Mouse (Mus musculus): ENCODE results near the gene Rps9. TPM values are rescaled to one million over a fixed set of nuclear protein-coding genes. Genes with fewer than 3 reads are reported as not detected.
A peak's percentile ranks its signal among the peaks of the same experiment; 100 is the strongest.
"Not testable (repeated sequence)": the region's sequence is repeated elsewhere in the genome, so short reads cannot be mapped to it uniquely, and the experiment has no call there.

Rps9 gene
- polyA plus RNA-seq, 1 experiment = 2,199 TPM

DNA sequence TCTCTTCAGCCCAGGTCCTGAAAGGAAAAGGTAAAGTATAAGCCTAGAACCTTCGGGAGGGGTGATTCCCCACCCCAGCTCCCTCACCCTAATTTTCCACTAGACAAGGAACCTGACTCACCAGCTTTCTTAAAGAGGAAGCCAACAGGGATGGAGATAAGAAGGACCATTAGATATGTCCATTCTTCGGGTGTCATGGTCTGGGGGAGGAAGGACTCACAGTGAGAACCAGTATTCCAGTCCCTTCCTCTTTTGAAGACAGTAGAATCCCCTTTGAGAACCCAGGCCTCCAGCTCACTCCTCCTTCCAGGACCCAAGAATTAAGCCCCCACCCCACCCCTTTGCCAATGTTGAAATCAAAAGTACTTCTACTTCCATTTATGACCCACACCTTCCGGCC, 11.9 kb upstream of the Rps9 start:
- TF ChIP-seq TCF3 (IDR thresholded peaks at IDR 0.05; ENCODE audit: insufficient read length, low read depth) = no peak
- TF ChIP-seq REST (IDR thresholded peaks at IDR 0.05; ENCODE audit: insufficient read depth, insufficient read length) = no peak
- TF ChIP-seq POLR2AphosphoS2 (IDR thresholded peaks at IDR 0.05; ENCODE audit: insufficient read length, low read depth) = no peak
- no peak for TF ChIP-seq CEBPB (IDR thresholded peaks at IDR 0.05; ENCODE audit: insufficient read depth, poor library complexity, severe bottlenecking)
- peaks cover 16% of the 10 kb centered on the region for H3K79me2 ChIP-seq (ENCODE audit: control insufficient read depth, insufficient read depth)
- peak overlapping the region; percentile 70 for H3ac ChIP-seq (ENCODE audit: control insufficient read depth, insufficient read length)
- peak overlapping the region; percentile 56 for H3K4me3 ChIP-seq
- no peaks in the 10 kb centered on the region for H3K27me3 ChIP-seq (ENCODE audit: control insufficient read depth, insufficient read depth, insufficient read length)
- H3K36me3 ChIP-seq (ENCODE audit: control insufficient read depth, insufficient read depth) = no peaks in the 10 kb centered on the region
- H3K4me2 ChIP-seq (ENCODE audit: low read depth) = peak overlapping the region; percentile 87

DNA sequence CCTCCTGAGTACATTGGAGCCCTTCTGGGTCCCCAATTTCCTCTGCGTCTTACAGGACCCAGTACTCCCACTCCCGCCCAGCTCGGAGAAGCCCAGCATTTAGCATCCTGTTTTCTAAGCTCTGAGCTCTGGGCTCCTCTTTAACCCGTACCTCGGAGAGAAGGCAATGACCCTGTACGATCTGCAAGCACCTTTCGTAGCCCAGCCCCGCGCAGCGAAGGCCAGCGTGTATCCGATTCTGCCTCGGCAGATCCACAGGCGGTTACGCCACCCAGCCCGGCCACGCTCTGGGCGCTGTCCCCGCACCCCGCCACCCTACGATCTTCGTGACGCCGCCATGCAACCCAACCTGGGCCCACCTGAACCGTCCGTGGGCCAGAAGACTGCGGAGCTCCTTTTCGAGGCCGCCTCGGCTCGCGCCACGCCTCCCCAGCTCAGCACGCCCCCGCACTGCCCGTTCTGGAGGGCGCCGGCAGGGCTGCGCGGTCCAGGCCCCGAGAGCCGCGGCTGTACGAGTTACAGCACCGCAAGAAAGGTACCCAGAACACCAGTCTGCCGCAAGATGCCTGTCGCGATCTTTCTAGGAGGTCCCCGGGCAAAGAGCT, 11.3 kb upstream of the Rps9 start, which contains the start of gene Tsen34:
Tsen34 (plus strand) TSS at position 482 of the 605 bp plus-strand sequence.
- H3K4me3 ChIP-seq = peak within 1 kb of the TSS; percentile 56
- H3K36me3 ChIP-seq (ENCODE audit: control insufficient read depth, insufficient read depth) = no peaks in the 10 kb centered on the region
- no peaks in the 10 kb centered on the region for H3K27me3 ChIP-seq (ENCODE audit: control insufficient read depth, insufficient read depth, insufficient read length)
- H3ac ChIP-seq (ENCODE audit: control insufficient read depth, insufficient read length) = peak within 1 kb of the TSS; percentile 70
- peak within 1 kb of the TSS; percentile 87 for H3K4me2 ChIP-seq (ENCODE audit: low read depth)
- H3K79me2 ChIP-seq (ENCODE audit: control insufficient read depth, insufficient read depth) = peaks cover 16% of the 10 kb centered on the region
- TF ChIP-seq MYOG (IDR thresholded peaks at IDR 0.05; ENCODE audit: control insufficient read depth in 1 of 3, insufficient read depth in 1 of 3, insufficient read length in 2 of 3, low read depth in 2 of 3) = no peak
- no peak for TF ChIP-seq USF1 (IDR thresholded peaks at IDR 0.05; ENCODE audit: low read depth)
- no peak for TF ChIP-seq SRF (IDR thresholded peaks at IDR 0.05; ENCODE audit: control insufficient read depth, insufficient read length, low read depth)
- no peak for TF ChIP-seq TCF12 (IDR thresholded peaks at IDR 0.05; ENCODE audit: insufficient read depth, poor library complexity, severe bottlenecking)
- no peak for TF ChIP-seq MYOD1 (IDR thresholded peaks at IDR 0.05; ENCODE audit: control insufficient read depth in 1 of 3, insufficient read length in 2 of 3, low read depth in 2 of 3)
- no peak for TF ChIP-seq POLR2AphosphoS2 (IDR thresholded peaks at IDR 0.05; ENCODE audit: insufficient read length, low read depth)
- no peak for TF ChIP-seq E2F4 (IDR thresholded peaks at IDR 0.05; ENCODE audit: insufficient read depth)
- no peak for TF ChIP-seq POLR2A (IDR thresholded peaks at IDR 0.05; ENCODE audit: insufficient read length, low read depth)
- TF ChIP-seq TCF3 (IDR thresholded peaks at IDR 0.05; ENCODE audit: insufficient read length, low read depth) = no peak

DNA sequence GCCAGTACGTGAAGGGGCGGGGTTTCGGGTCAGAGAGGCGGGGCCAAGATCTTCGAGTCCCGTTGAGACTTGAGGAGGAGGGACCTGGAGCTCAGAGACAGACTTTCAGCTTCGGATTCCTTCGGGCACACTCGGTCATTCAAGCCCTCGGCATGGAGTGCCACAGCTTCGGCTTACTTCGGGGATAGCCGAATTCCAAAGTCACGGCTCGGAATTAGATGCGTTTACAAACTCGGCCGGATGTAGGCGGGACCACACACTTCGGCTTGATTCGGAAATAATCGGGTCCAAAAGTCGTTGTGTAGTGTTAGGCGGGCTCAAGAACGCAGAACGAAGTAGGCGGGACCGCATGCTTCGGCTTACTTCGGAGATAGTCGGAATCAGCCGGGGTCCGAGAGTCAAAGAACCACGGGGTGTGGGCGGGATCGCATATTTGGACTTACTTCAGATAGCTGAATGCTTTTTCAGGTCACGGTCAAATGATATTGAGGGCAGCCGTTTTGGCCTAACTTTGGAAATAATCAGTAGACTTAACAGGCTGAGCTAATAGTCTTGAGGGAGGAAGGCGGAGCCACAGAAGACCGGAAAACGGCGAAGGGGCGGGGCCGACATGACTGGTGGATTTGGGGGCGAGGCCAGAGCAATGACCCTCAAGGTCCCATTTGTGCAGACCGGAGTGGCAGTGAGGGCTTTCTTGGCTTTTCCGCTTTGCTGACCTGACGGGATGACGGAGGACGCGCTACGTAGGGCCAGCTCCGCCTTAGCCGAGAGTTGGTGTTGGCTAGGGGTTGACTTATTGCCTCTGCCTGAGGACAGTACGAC, 10.6 kb upstream of the Rps9 start, which contains the start of gene Mboat7:
Mboat7 (minus strand) TSS at position 537 of the 822 bp plus-strand sequence.
- peaks cover 16% of the 10 kb centered on the region for H3K79me2 ChIP-seq (ENCODE audit: control insufficient read depth, insufficient read depth)
- H3K4me2 ChIP-seq (ENCODE audit: low read depth) = peak within 1 kb of the TSS; percentile 87
- H3K4me3 ChIP-seq = peak within 1 kb of the TSS; percentile 56
- no peaks in the 10 kb centered on the region for H3K27me3 ChIP-seq (ENCODE audit: control insufficient read depth, insufficient read depth, insufficient read length)
- no peak for TF ChIP-seq TCF12 (IDR thresholded peaks at IDR 0.05; ENCODE audit: insufficient read depth, poor library complexity, severe bottlenecking)
- TF ChIP-seq REST (IDR thresholded peaks at IDR 0.05; ENCODE audit: insufficient read depth, insufficient read length) = no peak
- no peak for TF ChIP-seq SRF (IDR thresholded peaks at IDR 0.05; ENCODE audit: control insufficient read depth, insufficient read length, low read depth)
- peak; percentile 89 for TF ChIP-seq POLR2AphosphoS2 (IDR thresholded peaks at IDR 0.05; ENCODE audit: insufficient read length, low read depth)
- peak; percentile 72 for TF ChIP-seq POLR2A (IDR thresholded peaks at IDR 0.05; ENCODE audit: insufficient read length, low read depth)
- peak; percentile 31 for TF ChIP-seq E2F4 (IDR thresholded peaks at IDR 0.05; ENCODE audit: insufficient read depth)
- H3K36me3 ChIP-seq (ENCODE audit: control insufficient read depth, insufficient read depth) = no peaks in the 10 kb centered on the region
- H3ac ChIP-seq (ENCODE audit: control insufficient read depth, insufficient read length) = peak within 1 kb of the TSS; percentile 70

DNA sequence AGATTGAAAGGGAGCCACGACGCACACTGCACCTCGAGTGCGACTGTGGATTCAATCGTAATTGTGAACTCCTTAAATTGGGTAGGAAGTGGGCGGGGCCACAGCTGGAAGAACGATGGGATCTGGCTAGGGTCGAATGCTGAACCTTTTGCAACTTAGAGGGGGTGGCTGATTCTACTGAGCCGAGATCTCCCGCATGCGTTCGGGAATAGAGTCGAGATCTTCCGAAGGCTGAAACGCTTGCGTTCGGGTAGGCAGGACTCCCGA, 10.1 kb upstream of the Rps9 start:
- peak overlapping the region; percentile 70 for H3ac ChIP-seq (ENCODE audit: control insufficient read depth, insufficient read length)
- peaks cover 16% of the 10 kb centered on the region for H3K79me2 ChIP-seq (ENCODE audit: control insufficient read depth, insufficient read depth)
- peak overlapping the region; percentile 87 for H3K4me2 ChIP-seq (ENCODE audit: low read depth)
- H3K27me3 ChIP-seq (ENCODE audit: control insufficient read depth, insufficient read depth, insufficient read length) = no peaks in the 10 kb centered on the region
- no peaks in the 10 kb centered on the region for H3K36me3 ChIP-seq (ENCODE audit: control insufficient read depth, insufficient read depth)
- peak overlapping the region; percentile 56 for H3K4me3 ChIP-seq
- TF ChIP-seq E2F4 (IDR thresholded peaks at IDR 0.05; ENCODE audit: insufficient read depth) = no peak
- TF ChIP-seq POLR2A (IDR thresholded peaks at IDR 0.05; ENCODE audit: insufficient read length, low read depth) = peak; percentile 95

DNA sequence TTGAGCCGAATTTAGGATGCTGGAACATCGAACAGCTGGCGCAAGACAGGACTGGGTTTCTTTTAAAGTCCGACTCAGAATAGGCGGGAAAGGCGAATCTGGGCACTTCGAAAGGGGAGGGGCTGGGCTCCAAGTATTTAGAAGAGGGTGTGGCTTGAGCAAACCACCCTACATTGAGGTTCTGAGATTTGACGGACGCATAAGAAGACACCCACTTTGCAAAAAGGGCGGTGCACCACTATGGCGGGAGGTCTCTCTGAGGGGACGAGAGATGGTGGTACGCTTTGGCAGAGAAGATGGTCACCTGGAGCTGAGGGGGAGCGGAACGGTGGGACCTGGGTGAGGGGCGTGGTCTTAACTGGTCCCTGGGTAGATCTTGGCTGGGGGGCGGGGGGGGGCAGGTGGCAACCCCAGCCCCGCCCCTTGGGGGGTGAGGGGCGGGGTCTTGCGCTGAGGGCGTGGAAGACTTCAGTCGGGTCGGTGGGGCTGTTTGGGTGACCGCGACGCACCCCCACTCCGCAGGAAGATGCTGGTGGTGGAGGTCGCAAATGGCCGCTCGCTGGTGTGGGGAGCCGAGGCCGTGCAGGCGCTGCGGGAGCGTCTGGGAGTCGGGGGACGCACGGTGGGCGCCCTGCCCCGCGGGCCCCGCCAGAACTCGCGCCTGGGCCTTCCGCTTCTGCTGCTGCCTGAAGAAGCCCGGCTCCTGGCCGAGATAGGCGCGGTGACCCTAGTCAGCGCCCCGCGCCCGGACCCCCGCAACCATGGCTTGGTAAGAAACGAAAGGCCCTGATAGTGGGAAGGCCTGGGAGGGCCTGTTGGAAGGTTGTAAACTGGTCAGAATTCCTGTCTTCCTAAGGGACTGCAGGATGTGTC, 9.5 kb upstream of the Rps9 start:
- Histone ChIP-seq H3ac (ENCODE audit: control insufficient read depth, insufficient read length) (peak overlapping the region; percentile 70), H3K4me2 (ENCODE audit: low read depth) (peak overlapping the region; percentile 87), H3K27me3 (ENCODE audit: control insufficient read depth, insufficient read depth, insufficient read length) (no peaks in the 10 kb centered on the region), H3K79me2 (ENCODE audit: control insufficient read depth, insufficient read depth) (peaks cover 16% of the 10 kb centered on the region), H3K4me3 (peak overlapping the region; percentile 56), H3K36me3 (ENCODE audit: control insufficient read depth, insufficient read depth) (no peaks in the 10 kb centered on the region)
- TF ChIP-seq POLR2A (IDR thresholded peaks at IDR 0.05; ENCODE audit: insufficient read length, low read depth) = peak; percentile 47
- TF ChIP-seq TCF3 (IDR thresholded peaks at IDR 0.05; ENCODE audit: insufficient read length, low read depth) = no peak
- TF ChIP-seq REST (IDR thresholded peaks at IDR 0.05; ENCODE audit: insufficient read depth, insufficient read length) = no peak

DNA sequence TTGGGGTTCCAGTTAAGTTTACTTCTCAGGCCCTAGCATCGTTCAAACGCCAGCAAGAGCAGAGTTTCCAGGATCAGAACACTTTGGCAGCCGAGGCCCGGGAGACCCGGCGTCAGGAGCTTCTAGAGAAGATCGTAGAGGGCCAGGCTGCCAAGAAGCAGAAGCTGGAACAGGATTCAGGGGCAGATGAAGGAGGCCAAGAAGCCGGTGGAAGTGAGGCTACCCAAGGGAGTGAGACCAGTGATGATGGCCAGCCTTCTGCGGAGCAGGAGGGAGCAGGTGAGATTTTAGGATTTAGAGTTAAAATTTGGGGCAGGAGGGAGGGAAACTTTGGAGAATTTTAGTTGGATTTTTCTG, 8.9 kb upstream of the Rps9 start:
- not testable (repeated sequence) for H3K36me3 ChIP-seq (ENCODE audit: control insufficient read depth, insufficient read depth)

More for the DNA sequence above, 8.9 kb upstream of the Rps9 start:
- H3K27me3 ChIP-seq (ENCODE audit: control insufficient read depth, insufficient read depth, insufficient read length) = not testable (repeated sequence)
- Histone ChIP-seq H3ac (ENCODE audit: control insufficient read depth, insufficient read length) (peak overlapping the region; percentile 70), H3K79me2 (ENCODE audit: control insufficient read depth, insufficient read depth) (peaks cover 16% of the 10 kb centered on the region), H3K4me2 (ENCODE audit: low read depth) (peak overlapping the region; percentile 83), H3K4me3 (peak overlapping the region; percentile 56)
